ENCODE assay signal across 11 mouse cellular contexts in genomic region chr10:96399636-96400400, GRCm38 (mm10).
DNase-seq lines count a peak whose midpoint lies in the region; ATAC-seq and TF ChIP-seq lines count a peak whose summit lies in the region.
"Had no signal": no experiment of that assay in that cellular context is flagged by ENCODE, and none has a peak within 500 bp of the region (broad histone marks: within the 10 kb centered on the region; RNA-seq: fewer than 3 reads in every experiment).

No protein-coding gene starts in this region.

- no peak for TF ChIP-seq EP300 in stomach, postnatal 0 days (optimal IDR thresholded peaks at IDR 0.05)

- no peak overlapping the region for H3K27ac ChIP-seq in stomach, embryonic 14.5 days (ENCODE audit: low read length)
- H3K27ac ChIP-seq in stomach, postnatal 0 days (replicated peaks), result no peak overlapping the region
- no peak overlapping the region for H3K27ac ChIP-seq in limb, embryonic 15.5 days

- H3K27me3 ChIP-seq in stomach, embryonic 14.5 days (ENCODE audit: control insufficient read depth, insufficient read depth, low read length), result no peaks in the 10 kb centered on the region
- H3K27me3 ChIP-seq in stomach, postnatal 0 days (ENCODE audit: control insufficient read depth, insufficient read depth, low read length), result no peaks in the 10 kb centered on the region
- no peaks in the 10 kb centered on the region for H3K27me3 ChIP-seq in limb, embryonic 15.5 days
- H3K27me3 ChIP-seq: heart, embryonic 12.5 days had no signal

- no peak for TF ChIP-seq CTCF in stomach, postnatal 0 days (IDR thresholded peaks at IDR 0.05; ENCODE audit: low read depth)

- no peak overlapping the region for H3K4me2 ChIP-seq in stomach, embryonic 14.5 days (replicated peaks; ENCODE audit: low read depth, low read length)
- H3K4me2 ChIP-seq in stomach, postnatal 0 days (replicated peaks; ENCODE audit: low read depth), result no peak overlapping the region
- H3K4me2 ChIP-seq in limb, embryonic 15.5 days, result no peak overlapping the region
- H3K4me2 ChIP-seq: heart, embryonic 12.5 days had no signal

- 62% methylated on average over 8 of the region's 8 CpGs for WGBS in stomach, embryonic 14.5 days
- 65% methylated on average over 8 of the region's 8 CpGs for WGBS in stomach, postnatal 0 days
- 52% methylated on average over 8 of the region's 8 CpGs for WGBS in limb, embryonic 15.5 days

- H3K4me1 ChIP-seq in stomach, embryonic 14.5 days (ENCODE audit: control insufficient read depth, insufficient read depth, low read length), result 0 out of 2 replicates have a peak, but pooled peaks cover 4% of the 10 kb centered on the region
- H3K4me1 ChIP-seq in stomach, postnatal 0 days (replicated peaks; ENCODE audit: control insufficient read depth, insufficient read depth), result no peaks in the 10 kb centered on the region
- H3K4me1 ChIP-seq in limb, embryonic 15.5 days, result peaks cover 26% of the 10 kb centered on the region

- H3K36me3 ChIP-seq in stomach, embryonic 14.5 days (ENCODE audit: control insufficient read depth, insufficient read depth, low read length), result no peaks in the 10 kb centered on the region
- no peaks in the 10 kb centered on the region for H3K36me3 ChIP-seq in stomach, postnatal 0 days (ENCODE audit: control insufficient read depth, insufficient read depth, low read length)
- no peaks in the 10 kb centered on the region for H3K36me3 ChIP-seq in limb, embryonic 15.5 days
- H3K36me3 ChIP-seq: heart, embryonic 12.5 days had no signal

- 0 out of 2 replicates have a peak, but pooled peaks have one; percentile 33 for ATAC-seq in stomach, embryonic 14.5 days (ENCODE audit: insufficient number of reproducible peaks, insufficient read depth, low FRiP score, low read depth)
- ATAC-seq in stomach, postnatal 0 days (ENCODE audit: low FRiP score, low TSS enrichment), result no peak
- peak; percentile 58; the same call in 1 of the 2 replicates for ATAC-seq in limb, embryonic 15.5 days (ENCODE audit: insufficient number of reproducible peaks, low FRiP score, low TSS enrichment, low read depth)
- no peak for ATAC-seq in granulocyte monocyte progenitor cell, adult 5-6 weeks (replicated peaks; ENCODE audit: poor library complexity, severe bottlenecking)
- no peak for ATAC-seq in monocyte, adult 5-6 weeks (replicated peaks; ENCODE audit: insufficient number of reproducible peaks, low FRiP score, low TSS enrichment, poor library complexity, severe bottlenecking)

- no peaks in the 10 kb centered on the region for H3K9me3 ChIP-seq in stomach, embryonic 14.5 days (ENCODE audit: control insufficient read depth, low read depth, low read length)
- H3K9me3 ChIP-seq in stomach, postnatal 0 days (ENCODE audit: control insufficient read depth, low read length), result no peaks in the 10 kb centered on the region
- no peaks in the 10 kb centered on the region for H3K9me3 ChIP-seq in limb, embryonic 15.5 days
- H3K9me3 ChIP-seq: heart, embryonic 12.5 days had no signal

- DNase-seq in cerebellum, postnatal 10 days, result peak; percentile 77 to 82
- DNase-seq in cerebellum, postnatal 25 days, result no peak
- DNase-seq in stomach, postnatal 0 days (ENCODE audit: low spot score), result no peak
- no peak for DNase-seq in frontal cortex, postnatal 36 days (ENCODE audit: low spot score in 2 of 2)
- DNase-seq: lung, postnatal 4 days; right cerebral cortex, adult 18-20 months had no signal

- no peak overlapping the region for H3K4me3 ChIP-seq in stomach, embryonic 14.5 days (ENCODE audit: low read depth, low read length)
- no peak overlapping the region for H3K4me3 ChIP-seq in stomach, postnatal 0 days (ENCODE audit: low read depth, low read length)
- H3K4me3 ChIP-seq in limb, embryonic 15.5 days, result no peak overlapping the region
- H3K4me3 ChIP-seq: heart, embryonic 12.5 days had no signal

- H3K9ac ChIP-seq in stomach, embryonic 14.5 days (replicated peaks; ENCODE audit: low read depth, low read length), result no peak overlapping the region
- no peak overlapping the region for H3K9ac ChIP-seq in stomach, postnatal 0 days (ENCODE audit: low read length)
- no peak overlapping the region for H3K9ac ChIP-seq in limb, embryonic 15.5 days
- H3K9ac ChIP-seq: heart, embryonic 12.5 days had no signal

Comparison
In these comparisons a context has a peak if more than half of its experiments do, and no peak if none do; other contexts are left out.
1. DNase-seq: peak in cerebellum, postnatal 10 days (2 of 2); none in cerebellum, postnatal 25 days (0 of 2), stomach, postnatal 0 days (single experiment) and frontal cortex, postnatal 36 days (0 of 2).
2. ATAC-seq: peak in stomach, embryonic 14.5 days (single experiment) and limb, embryonic 15.5 days (single experiment); none in stomach, postnatal 0 days (single experiment), granulocyte monocyte progenitor cell, adult 5-6 weeks (single experiment) and monocyte, adult 5-6 weeks (single experiment).